21 mouse cellular contexts compared by ENCODE assay signal in genomic region chr7:132299661-132300210, GRCm38 (mm10). TPM values are rescaled to one million over a fixed set of nuclear protein-coding genes. Genes with fewer than 3 reads are reported as not detected.
A peak's percentile ranks its signal among the peaks of the same experiment; 100 is the strongest.
DNase-seq lines count a peak whose midpoint lies in the region; ATAC-seq lines count a peak whose summit lies in the region.
"Had no signal": no experiment of that assay in that cellular context is flagged by ENCODE, and none has a peak within 500 bp of the region (broad histone marks: within the 10 kb centered on the region; RNA-seq: fewer than 3 reads in every experiment).

No protein-coding gene starts in this region.

- no peaks in the 10 kb centered on the region for H3K27me3 ChIP-seq in kidney, embryonic 16.5 days (ENCODE audit: insufficient read depth, low read length)
- H3K27me3 ChIP-seq in neural tube, embryonic 12.5 days (replicated peaks), result no peaks in the 10 kb centered on the region

- H3K9me3 ChIP-seq in kidney, embryonic 16.5 days (ENCODE audit: low read length), result no peaks in the 10 kb centered on the region
- no peaks in the 10 kb centered on the region for H3K9me3 ChIP-seq in neural tube, embryonic 12.5 days
- H3K9me3 ChIP-seq: hindbrain, embryonic 10.5 days; midbrain, embryonic 10.5 days had no signal

- DNase-seq in kidney, adult 11 months, result peak; percentile 26
- DNase-seq in neural tube, embryonic 10.5 days (ENCODE audit: extremely low spot score, low spot score), result no peak
- DNase-seq in kidney, postnatal 10 days, result peak; percentile 70
- no peak for DNase-seq in frontal cortex, postnatal 10 days (ENCODE audit: low spot score in 2 of 2)
- no peak for DNase-seq in urinary bladder, adult 2 months (ENCODE audit: low spot score)
- DNase-seq: adrenal gland, postnatal 36 days; cerebellum, adult 11-12 months; cerebellum, postnatal 14 days; gastrocnemius, postnatal 36 days; liver; thymus, adult 18-20 months; thymus, postnatal 4 days had no signal

- no peaks in the 10 kb centered on the region for H3K36me3 ChIP-seq in kidney, embryonic 16.5 days (ENCODE audit: insufficient read depth, low read length)
- H3K36me3 ChIP-seq in neural tube, embryonic 12.5 days, result no peaks in the 10 kb centered on the region
- H3K36me3 ChIP-seq: G1E; midbrain, embryonic 10.5 days had no signal

- no peak overlapping the region for H3K27ac ChIP-seq in kidney, embryonic 16.5 days (ENCODE audit: low read length)
- peak overlapping the region; percentile 15; the same call in 1 of the 2 replicates for H3K27ac ChIP-seq in neural tube, embryonic 12.5 days
- H3K27ac ChIP-seq: macrophage; midbrain, embryonic 10.5 days had no signal

- no peak overlapping the region for H3K4me3 ChIP-seq in kidney, embryonic 16.5 days (ENCODE audit: low read length)
- H3K4me3 ChIP-seq in neural tube, embryonic 12.5 days, result no peak overlapping the region
- H3K4me3 ChIP-seq: erythroblast, embryonic 14.5 days; hindbrain, embryonic 10.5 days; midbrain, embryonic 10.5 days had no signal

- no peak overlapping the region for H3K4me2 ChIP-seq in kidney, embryonic 16.5 days (replicated peaks; ENCODE audit: low read depth, low read length)
- H3K4me2 ChIP-seq in neural tube, embryonic 12.5 days (replicated peaks), result no peak overlapping the region

- 24% methylated on average over 5 of the region's 5 CpGs for WGBS in kidney, embryonic 16.5 days
- WGBS in neural tube, embryonic 12.5 days, result 68% methylated on average over 5 of the region's 5 CpGs

- ATAC-seq in kidney, embryonic 16.5 days (ENCODE audit: low FRiP score, low TSS enrichment), result no peak
- ATAC-seq in neural tube, embryonic 12.5 days (ENCODE audit: low FRiP score, low read depth), result no peak
- no peak for ATAC-seq in inflammation-experienced regulatory T-cells, adult 6 months
- ATAC-seq: forebrain, embryonic 14.5 days had no signal

- no peak overlapping the region for H3K9ac ChIP-seq in kidney, embryonic 16.5 days (replicated peaks; ENCODE audit: low read length)
- H3K9ac ChIP-seq in neural tube, embryonic 12.5 days, result no peak overlapping the region

- H3K4me1 ChIP-seq in kidney, embryonic 16.5 days (ENCODE audit: insufficient read depth, low read length), result peaks cover 55% of the 10 kb centered on the region
- peaks cover 29% of the 10 kb centered on the region for H3K4me1 ChIP-seq in neural tube, embryonic 12.5 days

RNA-seq across cellular contexts. Expression of gene Chst15, which starts 17.3 kb away (rescaled TPM):
- 19.7 and 21.0 TPM in 2 replicates for polyA plus RNA-seq in kidney, embryonic 16.5 days (2015; fragmentation: Nextera tagmentation; extraction: Ambion mirVana)
- polyA plus RNA-seq in neural tube, embryonic 12.5 days (2016; fragmentation: Nextera tagmentation; extraction: Ambion mirVana), result 33.3 and 35.7 TPM in 2 replicates
- 8.7 and 14.5 TPM in 2 replicates for polyA plus RNA-seq in urinary bladder, adult 2 months (2012; rRNA removed)
- polyA plus RNA-seq in inflammation-experienced regulatory T-cells, adult 6 months (2017; shearing (Covaris generic)), result 1 to 10 TPM in 2 of 3 experiments, under 1 TPM in 1; 0.88 to 6.2 (median 4.8) TPM
- polyA plus RNA-seq: G1E had no signal

Comparison
In these comparisons a context has a peak if more than half of its experiments do, and no peak if none do; other contexts are left out.
1. DNase-seq: peak in kidney, adult 11 months (single experiment) and kidney, postnatal 10 days (single experiment); none in neural tube, embryonic 10.5 days (single experiment), frontal cortex, postnatal 10 days (0 of 2) and urinary bladder, adult 2 months (single experiment).